Mouse (Mus musculus) thymus, adult 18-20 months (tissue): ENCODE results near the gene Med4.
A peak's percentile ranks its signal among the peaks of the same experiment; 100 is the strongest.

ENCODE experiments used
- DNase-seq, 2 experiments: peaks; one replicate each; pipeline ENCODE4 v3.0.0; 2022; ENCODE audit warnings: mixed read lengths in 2 of 2

Med4 gene

GRCm38 (mm10) chr14:73509765-73510423 lies at the start of gene Med4:
Med4 (plus strand) TSS chr14:73510025.
- DNase-seq: peak; percentile 80 to 88

GRCm38 (mm10) chr14:73460514-73461134 lies 49.2 kb upstream of the Med4 start:
- DNase-seq: no peak

- no peak for DNase-seq
These were observed 47.6 kb upstream of the Med4 start for GRCm38 (mm10) chr14:73462211-73462610.

- no peak for DNase-seq
These were observed 42.1 kb upstream of the Med4 start for GRCm38 (mm10) chr14:73467697-73468096.

- no peak for DNase-seq
These were observed 40.3 kb upstream of the Med4 start for GRCm38 (mm10) chr14:73469506-73469905.

- DNase-seq: no peak
These were observed 39.2 kb upstream of the Med4 start for GRCm38 (mm10) chr14:73470593-73470992.

- DNase-seq: no peak
These were observed 37.6 kb upstream of the Med4 start for GRCm38 (mm10) chr14:73472205-73472604.

- no peak for DNase-seq
These were observed 36.0 kb upstream of the Med4 start for GRCm38 (mm10) chr14:73473670-73474460.

GRCm38 (mm10) chr14:73474636-73475093 lies 35.2 kb upstream of the Med4 start:
- no peak for DNase-seq

- no peak for DNase-seq
These were observed 34.3 kb upstream of the Med4 start for GRCm38 (mm10) chr14:73475506-73475905.

- DNase-seq: no peak
These were observed 33.4 kb upstream of the Med4 start for GRCm38 (mm10) chr14:73476361-73476934.

GRCm38 (mm10) chr14:73477077-73477476 lies 32.7 kb upstream of the Med4 start:
- DNase-seq: no peak

GRCm38 (mm10) chr14:73478321-73478720 lies 31.5 kb upstream of the Med4 start:
- DNase-seq: no peak

GRCm38 (mm10) chr14:73479771-73480170 lies 30.1 kb upstream of the Med4 start:
- DNase-seq: no peak

GRCm38 (mm10) chr14:73483516-73484229 lies 26.2 kb upstream of the Med4 start:
- no peak for DNase-seq

- DNase-seq: no peak
These were observed 25.3 kb upstream of the Med4 start for GRCm38 (mm10) chr14:73484366-73485110.

GRCm38 (mm10) chr14:73486641-73487040 lies 23.2 kb upstream of the Med4 start:
- DNase-seq: no peak

- DNase-seq: no peak
These were observed 16.5 kb upstream of the Med4 start for GRCm38 (mm10) chr14:73493356-73493755.

- DNase-seq: no peak
These were observed 15.7 kb upstream of the Med4 start for GRCm38 (mm10) chr14:73494122-73494521.

- DNase-seq: no peak
These were observed 14.1 kb upstream of the Med4 start for GRCm38 (mm10) chr14:73495753-73496152.

GRCm38 (mm10) chr14:73501283-73501682 lies 8.5 kb upstream of the Med4 start:
- no peak for DNase-seq

- no peak for DNase-seq
These were observed 8.1 kb upstream of the Med4 start for GRCm38 (mm10) chr14:73501721-73502120.
